Mouse (Mus musculus) heart, adult 8-10 months (tissue): ENCODE measurements around the gene Ngb. TPM values are rescaled to one million over a fixed set of nuclear protein-coding genes. Genes with fewer than 3 reads are reported as not detected.

Source experiments
- DNase-seq: peaks from one replicate; pipeline ENCODE4 v3.0.0; 2022; ENCODE audit warnings: low spot score
- total RNA-seq, 4 experiments: library from RNA; stranded (reverse); gene quantifications; 2 replicates each; pipeline ENCODE4 v1.2.4; 2022

Gene Ngb
- total RNA-seq, 4 experiments from 2014 or later, result 0.16 to 0.47 TPM; not detected in 2

GRCm38 (mm10) chr12:87091916-87092315 lies 10.4 kb downstream of the Ngb start:
- no peak for DNase-seq

GRCm38 (mm10) chr12:87089701-87090100 lies 12.6 kb downstream of the Ngb start:
- DNase-seq, result no peak

- DNase-seq, result no peak
Observed at GRCm38 (mm10) chr12:87089255-87089654, 13.1 kb downstream of the Ngb start.

GRCm38 (mm10) chr12:87088331-87088730 lies 14.0 kb downstream of the Ngb start:
- no peak for DNase-seq

- no peak for DNase-seq
Observed at GRCm38 (mm10) chr12:87087236-87087635, 15.1 kb downstream of the Ngb start.

- DNase-seq, result no peak
Observed at GRCm38 (mm10) chr12:87082797-87083196, 19.5 kb downstream of the Ngb start.

GRCm38 (mm10) chr12:87076610-87077009 lies 25.7 kb downstream of the Ngb start:
- no peak for DNase-seq

- no peak for DNase-seq
Observed at GRCm38 (mm10) chr12:87070520-87070919, 31.8 kb downstream of the Ngb start.

GRCm38 (mm10) chr12:87066429-87066828 lies 35.9 kb downstream of the Ngb start:
- DNase-seq, result no peak

- DNase-seq, result no peak
Observed at GRCm38 (mm10) chr12:87065446-87065845, 36.9 kb downstream of the Ngb start.

- no peak for DNase-seq
Observed at GRCm38 (mm10) chr12:87057066-87057465, 45.3 kb downstream of the Ngb start.

GRCm38 (mm10) chr12:87054873-87055272 lies 47.5 kb downstream of the Ngb start:
- DNase-seq, result no peak

GRCm38 (mm10) chr12:87052661-87053321 lies 49.5 kb downstream of the Ngb start:
- peak; percentile 74 for DNase-seq

GRCm38 (mm10) chr12:87047536-87047935 lies 54.8 kb downstream of the Ngb start:
- no peak for DNase-seq

Other genes starting within 250 kb of the Ngb start
- 10 to 100 TPM; 26.2 to 30.4 (median 27.8) TPM for gene Irf2bpl, start 217.7 kb downstream of the Ngb start, total RNA-seq
- gene Cipc, start 155.5 kb downstream of the Ngb start, total RNA-seq, result 10 to 100 TPM; 42.4 to 53.8 (median 48.3) TPM
- gene Zdhhc22, start 112.1 kb downstream of the Ngb start, total RNA-seq, result not detected
- gene Tmem63c, start 81.2 kb downstream of the Ngb start, total RNA-seq, result under 1 TPM in 3 of 4 experiments, not detected in 1; 0.08 to 0.28 (median 0.17) TPM
- gene Gstz1, start 44.6 kb upstream of the Ngb start, total RNA-seq, result 10 to 100 TPM; 45.5 to 49.6 (median 46.5) TPM
- 10 to 100 TPM in 2 of 4 experiments, 1 to 10 TPM in 2; 8.0 to 10.8 (median 9.3) TPM for gene Pomt2, start 45.4 kb upstream of the Ngb start, total RNA-seq
- gene Samd15, start 97.2 kb upstream of the Ngb start, total RNA-seq, result under 1 TPM in 1 of 4 experiments, not detected in 3; 0.66 TPM
- 1 to 10 TPM; 6.3 to 6.9 (median 6.7) TPM for gene Tmed8, start 97.9 kb upstream of the Ngb start, total RNA-seq
- gene Noxred1, start 136.2 kb upstream of the Ngb start, total RNA-seq, result under 1 TPM in 3 of 4 experiments, not detected in 1; 0.33 to 0.66 (median 0.37) TPM
- 10 to 100 TPM; 23.5 to 25.1 (median 24.0) TPM for gene Vipas39, start 163.7 kb upstream of the Ngb start, total RNA-seq
- 100 to 1,000 TPM; 120 to 139 (median 131) TPM for gene Ahsa1, start 163.9 kb upstream of the Ngb start, total RNA-seq
- not detected for gene Ism2, start 197.2 kb upstream of the Ngb start, total RNA-seq